Mouse (Mus musculus): ENCODE results near the gene Spry2. TPM values are rescaled to one million over a fixed set of nuclear protein-coding genes. Genes with fewer than 3 reads are reported as not detected.

The Spry2 gene
- total RNA-seq, 2 experiments from 2014 or later: 16.8 to 21.8 TPM

GRCm38 (mm10) chr14:105900841-105901240 is 4.2 kb upstream of the Spry2 start:
- Histone ChIP-seq H3K4me3 (no peak overlapping the region), H3K27ac (no peak overlapping the region)
- intact Hi-C loops (cut with DNase I): no loop called here
- DNase-seq: no peak
- TF ChIP-seq CTCF (IDR thresholded peaks at IDR 0.05): no peak

- intact Hi-C loops (cut with DNase I): loop anchor here (5.0 to 10.0 kb wide), 5 partner anchors 258 to 724 kb away; partner anchors contain the start of gene Rbm26
- Histone ChIP-seq H3K4me3 (peak overlapping the region; percentile 97), H3K27ac (peak overlapping the region; percentile 98)
- DNase-seq: peak; percentile 31
- TF ChIP-seq CTCF (IDR thresholded peaks at IDR 0.05): no peak
Measured at GRCm38 (mm10) chr14:105899116-105899515, 2.5 kb upstream of the Spry2 start.

- Histone ChIP-seq H3K4me3 (peak overlapping the region; percentile 97), H3K27ac (peak overlapping the region; percentile 98)
- no peak; the same call in none of the 2 replicates for TF ChIP-seq CTCF (IDR thresholded peaks at IDR 0.05)
- intact Hi-C loops (cut with DNase I): loop anchor here (5.0 to 10.0 kb wide), 5 partner anchors 259 to 724 kb away; partner anchors contain the start of gene Rbm26
- DNase-seq: peak; percentile 94
Measured at GRCm38 (mm10) chr14:105898266-105899111, 1.9 kb upstream of the Spry2 start.

- DNase-seq: peak; percentile 79
- Histone ChIP-seq H3K4me3 (peak overlapping the region; percentile 97), H3K27ac (peak overlapping the region; percentile 98)
- TF ChIP-seq CTCF (IDR thresholded peaks at IDR 0.05): no peak
- intact Hi-C loops (cut with DNase I): loop anchor here (1.0 to 10.0 kb wide), 6 partner anchors 165 to 723 kb away; partner anchors contain the start of gene Rbm26
Measured at GRCm38 (mm10) chr14:105897569-105898101, 1.0 kb upstream of the Spry2 start.

- intact Hi-C loops (cut with DNase I): loop anchor here (5.0 to 10.0 kb wide), 5 partner anchors 261 to 721 kb away; partner anchors contain the start of gene Rbm26
- DNase-seq: peak; percentile 84
- Histone ChIP-seq H3K27ac (peak overlapping the region; percentile 98), H3K4me3 (peak overlapping the region; percentile 97)
- TF ChIP-seq CTCF (IDR thresholded peaks at IDR 0.05): no peak
Measured at GRCm38 (mm10) chr14:105895961-105896651, 513 bp downstream of the Spry2 start.

- intact Hi-C loops (cut with DNase I): loop anchor here (5.0 to 10.0 kb wide), 6 partner anchors 218 to 720 kb away; partner anchors contain the start of gene Rbm26
- Histone ChIP-seq H3K27ac (peak overlapping the region; percentile 98), H3K4me3 (peak overlapping the region; percentile 97)
- peak; percentile 73 for DNase-seq
- TF ChIP-seq CTCF (IDR thresholded peaks at IDR 0.05): peak; percentile 35
Measured at GRCm38 (mm10) chr14:105894971-105895873, 1.4 kb downstream of the Spry2 start.

- no peak for DNase-seq
- intact Hi-C loops (cut with DNase I): loop anchor here (5.0 to 10.0 kb wide), 4 partner anchors 216 to 719 kb away; partner anchors contain the start of gene Rbm26
- H3K4me3 ChIP-seq: peak overlapping the region; percentile 97
- no peak for TF ChIP-seq CTCF (IDR thresholded peaks at IDR 0.05)
- H3K27ac ChIP-seq: peak overlapping the region; percentile 98
Measured at GRCm38 (mm10) chr14:105893623-105893995, 3.0 kb downstream of the Spry2 start.

GRCm38 (mm10) chr14:105892941-105893622 is 3.5 kb downstream of the Spry2 start:
- DNase-seq: peak; percentile 47
- intact Hi-C loops (cut with DNase I): loop anchor here (5.0 to 10.0 kb wide), 4 partner anchors 216 to 718 kb away; partner anchors contain the start of gene Rbm26
- no peak for TF ChIP-seq CTCF (IDR thresholded peaks at IDR 0.05)
- H3K27ac ChIP-seq: peak overlapping the region; percentile 98
- peak overlapping the region; percentile 97 for H3K4me3 ChIP-seq

- TF ChIP-seq CTCF (IDR thresholded peaks at IDR 0.05): no peak
- Histone ChIP-seq H3K4me3 (peak overlapping the region; percentile 0; the same call in 1 of the 2 replicates), H3K27ac (peak overlapping the region; percentile 57)
- no peak for DNase-seq
- intact Hi-C loops (cut with DNase I): loop anchor here (5.0 to 10.0 kb wide), 4 partner anchors 213 to 716 kb away; partner anchors contain the start of gene Rbm26
Measured at GRCm38 (mm10) chr14:105890516-105891231, 5.9 kb downstream of the Spry2 start.

GRCm38 (mm10) chr14:105886643-105887374 is 9.8 kb downstream of the Spry2 start:
- no peak for TF ChIP-seq CTCF (IDR thresholded peaks at IDR 0.05)
- intact Hi-C loops (cut with DNase I): no loop called here

More at GRCm38 (mm10) chr14:105886643-105887374, 9.8 kb downstream of the Spry2 start:
- DNase-seq: no peak
- Histone ChIP-seq H3K27ac (no peak overlapping the region), H3K4me3 (no peak overlapping the region)
